Mouse (Mus musculus) midbrain, embryonic 15.5 days (tissue): ENCODE measurements at regions not wholly inside any gene's neighbourhood (a gene's known extent, or its start where the extent isn't known, plus 50 kb on each side); places are given as distances from the start of the nearest gene placed in this dataset.

Experiments used
- ATAC-seq: fragments of 200-750 bp; cut with Nextera tagmentation; replicated peaks from 2 replicates; pipeline ENCODE4 v1.8.0; 2017; ENCODE audit warnings: moderate TSS enrichment
- H3K27ac ChIP-seq: fragments of 300-500 bp; sonication (generic); 2 replicates; pipeline ENCODE4 v1.5.1; 2015; ENCODE audit warnings: mild to moderate bottlenecking, inconsistent platforms
- H3K27me3 ChIP-seq: fragments of 300-500 bp; sonication (generic); replicated peaks from 2 replicates; pipeline ENCODE4 v1.6.1; 2015; ENCODE audit warnings: inconsistent platforms
- H3K36me3 ChIP-seq: fragments of 300-500 bp; sonication (generic); replicated peaks from 2 replicates; pipeline ENCODE4 v1.6.1; 2015; ENCODE audit warnings: inconsistent platforms
- H3K4me1 ChIP-seq: fragments of 300-500 bp; sonication (generic); 2 replicates; pipeline ENCODE4 v1.6.1; 2015; ENCODE audit warnings: inconsistent platforms
- H3K4me2 ChIP-seq: fragments of 300-500 bp; sonication (generic); 2 replicates; pipeline ENCODE4 v1.6.1; 2015; ENCODE audit warnings: inconsistent platforms, mild to moderate bottlenecking, moderate library complexity
- H3K4me3 ChIP-seq: fragments of 300-500 bp; sonication (generic); 2 replicates; pipeline ENCODE4 v1.5.1; 2015; ENCODE audit warnings: mild to moderate bottlenecking, inconsistent platforms
- H3K9ac ChIP-seq: fragments of 300-500 bp; sonication (generic); 2 replicates; pipeline ENCODE4 v1.6.1; 2015; ENCODE audit warnings: mild to moderate bottlenecking, inconsistent platforms
- H3K9me3 ChIP-seq: fragments of 300-500 bp; sonication (generic); 2 replicates; pipeline ENCODE4 v1.6.1; 2016; ENCODE audit warnings: inconsistent platforms
- WGBS: fragments of 180-500 bp; shearing (Covaris S2); methylation state at CpG from one replicate; pipeline ENCODE4 v1.1.7; 2015; ENCODE audit warnings: mixed read lengths; 5-methylcytosine and 5-hydroxymethylcytosine counted together

DNA sequence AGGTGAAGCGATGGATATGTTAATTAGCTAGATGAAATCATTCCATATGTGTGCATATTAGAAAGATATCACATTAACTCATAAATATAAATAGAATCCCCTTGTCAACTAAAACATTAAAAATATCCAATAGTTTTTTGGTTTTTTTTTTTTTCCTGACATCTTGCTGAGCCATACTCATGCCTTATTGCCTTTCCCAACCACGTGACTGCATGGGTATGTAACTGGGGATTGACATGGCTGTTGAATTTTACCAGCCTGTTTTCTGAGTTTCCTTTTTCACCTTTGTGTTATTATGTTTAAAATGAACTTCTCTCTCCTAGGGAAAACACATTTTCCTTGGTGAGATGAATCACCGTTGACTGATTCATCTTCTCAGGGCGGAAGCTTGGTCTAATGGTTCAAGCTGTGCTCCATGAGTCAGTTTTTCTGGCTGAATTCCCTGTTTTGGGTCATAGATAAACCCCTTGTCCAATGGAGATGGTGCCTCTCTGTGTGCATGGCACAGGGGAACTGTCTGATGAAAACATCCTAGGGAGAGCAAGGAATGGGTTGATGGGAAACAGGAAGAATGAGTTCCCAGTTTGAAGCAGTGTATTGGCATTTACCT, 181.1 kb downstream of the Adcyap1 start:
- ATAC-seq = no peak
- no peaks in the 10 kb centered on the region for H3K9me3 ChIP-seq
- no peak overlapping the region for H3K27ac ChIP-seq
- no peaks in the 10 kb centered on the region for H3K36me3 ChIP-seq
- no peak overlapping the region for H3K4me2 ChIP-seq
- 88% methylated on average over 4 of the region's 4 CpGs for WGBS
- no peaks in the 10 kb centered on the region for H3K4me1 ChIP-seq
- H3K4me3 ChIP-seq = no peak overlapping the region
- no peak overlapping the region for H3K9ac ChIP-seq
- H3K27me3 ChIP-seq = no peaks in the 10 kb centered on the region

DNA sequence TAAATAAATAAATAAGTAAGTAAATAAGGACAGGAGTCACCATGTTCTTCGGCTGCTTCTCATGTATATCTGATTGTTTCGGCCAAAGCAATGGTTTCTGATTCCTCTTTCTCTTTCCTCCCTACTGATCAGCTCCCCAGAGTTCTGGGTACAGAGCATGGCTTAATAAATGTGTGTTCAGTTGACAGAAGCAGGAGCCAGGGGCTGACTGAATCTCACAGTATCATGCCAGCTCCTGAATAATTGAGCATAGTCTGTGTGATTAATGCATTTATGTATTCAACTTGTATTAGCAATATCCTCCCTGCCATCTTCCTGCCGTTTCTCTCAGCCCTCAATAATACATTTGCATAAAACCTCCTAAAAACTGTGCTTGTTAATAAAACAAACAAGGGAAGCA, 191.4 kb downstream of the Adcyap1 start:
- peak; percentile 94 for ATAC-seq
- no peak overlapping the region for H3K9ac ChIP-seq
- 54% methylated on average over 3 of the region's 3 CpGs for WGBS

GRCm38 (mm10) chr17:93409329-93409728, 210.5 kb downstream of the Adcyap1 start:
- peak; percentile 93 for ATAC-seq
- H3K27ac ChIP-seq = no peak overlapping the region
- no peak overlapping the region for H3K4me2 ChIP-seq
- 23% methylated on average over 1 of the region's 1 CpGs for WGBS
- no peaks in the 10 kb centered on the region for H3K36me3 ChIP-seq
- no peaks in the 10 kb centered on the region for H3K9me3 ChIP-seq
- no peaks in the 10 kb centered on the region for H3K4me1 ChIP-seq
- no peak overlapping the region for H3K9ac ChIP-seq
- no peak overlapping the region for H3K4me3 ChIP-seq
- no peaks in the 10 kb centered on the region for H3K27me3 ChIP-seq

More for the DNA sequence above, 191.4 kb downstream of the Adcyap1 start:
- H3K4me3 ChIP-seq = no peak overlapping the region
- no peak overlapping the region for H3K27ac ChIP-seq
- no peak overlapping the region for H3K4me2 ChIP-seq
- H3K4me1 ChIP-seq = no peaks in the 10 kb centered on the region
- no peaks in the 10 kb centered on the region for H3K9me3 ChIP-seq
- H3K27me3 ChIP-seq = no peaks in the 10 kb centered on the region
- no peaks in the 10 kb centered on the region for H3K36me3 ChIP-seq
